Mouse (Mus musculus) adrenal gland (tissue): ENCODE measurements around the gene Padi1.

Source experiments
- intact Hi-C: fragments of 180-260 bp; cut with DNase I; formaldehyde crosslinking; loops from one replicate; pipeline ENCODE4 v1.15.1; 2025

The Padi1 gene

GRCm38 (mm10) chr4:140785217-140785616 is 60.4 kb downstream of the Padi1 start:
- intact Hi-C loops, result no loop called here

GRCm38 (mm10) chr4:140784292-140784945 is 61.2 kb downstream of the Padi1 start:
- intact Hi-C loops, result no loop called here

GRCm38 (mm10) chr4:140782821-140783220 is 62.8 kb downstream of the Padi1 start:
- intact Hi-C loops, result no loop called here

- intact Hi-C loops, result no loop called here
Observed at GRCm38 (mm10) chr4:140780507-140780906, 65.1 kb downstream of the Padi1 start.

DNA sequence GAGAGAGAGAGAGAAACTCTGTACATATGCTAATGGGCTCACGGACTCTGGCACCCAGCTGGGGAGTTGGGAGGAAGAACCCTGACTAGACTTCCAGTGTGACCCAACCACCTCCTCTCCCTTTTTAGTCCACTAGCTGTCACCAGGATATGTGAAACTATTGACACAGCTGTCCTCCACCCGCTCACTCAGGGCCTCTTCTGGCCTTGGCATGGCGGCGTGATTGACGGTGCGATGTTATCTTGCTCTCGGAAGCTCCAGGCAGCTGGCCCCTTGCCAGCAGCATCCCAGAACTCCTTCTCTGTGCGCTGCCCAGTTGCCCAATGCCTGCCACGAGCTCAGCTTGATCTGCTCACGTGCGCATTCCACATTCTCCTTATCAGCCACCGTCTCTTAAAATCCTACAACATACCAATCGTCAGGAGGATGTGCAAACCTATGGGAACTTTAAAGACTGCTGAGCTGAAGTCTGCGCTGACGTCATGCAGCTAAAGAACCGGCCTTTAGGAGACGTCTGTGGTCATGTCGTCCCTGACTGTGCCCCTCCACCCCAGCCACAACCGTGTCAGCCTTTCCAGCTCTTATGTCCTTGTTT is 65.7 kb downstream of the Padi1 start:
- intact Hi-C loops, result no loop called here

- intact Hi-C loops, result no loop called here
Observed at GRCm38 (mm10) chr4:140776623-140777022, 69.0 kb downstream of the Padi1 start.

- intact Hi-C loops, result no loop called here
Observed at GRCm38 (mm10) chr4:140775876-140776275, 69.7 kb downstream of the Padi1 start.

DNA sequence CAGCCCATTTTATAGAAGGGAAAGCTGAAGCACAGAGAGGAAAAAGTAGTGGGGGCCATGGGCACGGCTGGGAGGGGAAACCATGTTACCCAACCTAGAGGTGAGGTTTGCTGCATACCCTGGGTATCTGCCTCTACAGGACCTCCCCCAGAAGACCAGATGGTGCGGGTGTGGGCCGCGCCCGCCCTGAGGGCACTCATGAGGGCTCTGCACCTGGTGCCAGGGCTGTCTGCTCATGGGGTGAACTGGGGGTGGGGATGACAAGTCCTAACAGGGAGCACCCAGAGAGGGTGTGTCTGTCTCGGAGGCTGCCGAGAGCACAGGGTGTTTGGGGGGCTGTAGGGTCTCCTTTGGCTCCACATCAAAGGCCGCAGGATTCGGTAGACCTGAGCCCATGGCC is 70.7 kb downstream of the Padi1 start:
- intact Hi-C loops, result no loop called here

DNA sequence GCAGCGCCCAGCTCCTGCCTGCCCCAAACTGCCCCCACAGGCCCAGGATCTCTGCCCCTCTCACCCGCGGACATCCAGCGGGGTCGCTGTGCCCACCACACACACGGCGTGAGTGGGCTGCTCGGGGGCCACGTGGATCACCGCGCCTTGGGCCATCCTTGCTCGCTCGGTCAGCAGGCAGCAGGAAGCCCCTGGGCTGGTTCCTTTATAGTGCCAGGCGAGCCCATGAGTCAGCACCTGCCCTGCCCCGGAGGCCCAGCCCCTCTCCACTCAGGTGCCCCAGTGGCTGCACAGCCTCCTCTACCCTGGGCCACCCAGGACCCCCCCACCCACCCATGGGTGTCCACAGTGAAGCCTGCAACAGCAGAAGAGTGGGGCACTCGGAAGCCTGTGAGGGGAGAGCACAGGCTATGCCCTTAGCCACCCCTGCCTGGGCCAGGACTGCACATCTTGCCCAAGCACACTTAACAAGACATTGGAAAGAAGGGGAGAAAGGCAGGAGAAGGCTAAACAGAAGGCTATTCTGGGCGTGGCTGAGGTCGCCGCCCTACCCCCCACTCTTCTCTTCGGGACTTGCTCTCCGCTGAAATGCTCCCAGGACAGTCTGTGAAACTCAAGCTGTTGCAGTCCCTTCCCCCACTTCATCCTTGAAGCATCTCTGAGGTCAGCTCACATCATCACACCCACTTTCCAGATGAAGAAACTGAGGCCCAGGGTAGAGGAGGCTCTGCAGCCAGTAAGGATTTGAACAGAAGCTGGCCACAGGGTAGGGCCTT is 71.4 kb downstream of the Padi1 start, which contains the start of gene Padi4:
TSS of gene Padi4 (minus strand) at position 212 of the 776 bp plus-strand sequence.
- intact Hi-C loops, result no loop called here

DNA sequence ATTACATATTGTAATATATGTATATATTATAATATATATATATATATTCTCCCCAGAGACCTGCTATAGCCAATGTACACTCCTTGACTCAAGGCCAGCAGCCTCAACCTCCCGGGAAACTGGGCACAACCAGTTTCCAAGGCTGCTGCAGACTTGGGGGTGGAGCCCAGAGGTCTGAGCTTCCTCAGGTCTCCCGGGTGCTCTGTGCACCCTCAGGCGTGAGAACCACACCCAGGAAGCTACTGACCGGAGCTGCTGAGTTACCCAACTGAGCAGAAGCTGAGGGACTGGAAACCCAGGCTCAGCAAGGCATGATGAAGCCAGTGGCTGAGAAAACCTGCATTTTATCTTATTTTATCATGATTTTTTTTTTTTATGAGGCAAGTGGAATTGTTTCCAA is 74.5 kb downstream of the Padi1 start:
- intact Hi-C loops, result no loop called here

DNA sequence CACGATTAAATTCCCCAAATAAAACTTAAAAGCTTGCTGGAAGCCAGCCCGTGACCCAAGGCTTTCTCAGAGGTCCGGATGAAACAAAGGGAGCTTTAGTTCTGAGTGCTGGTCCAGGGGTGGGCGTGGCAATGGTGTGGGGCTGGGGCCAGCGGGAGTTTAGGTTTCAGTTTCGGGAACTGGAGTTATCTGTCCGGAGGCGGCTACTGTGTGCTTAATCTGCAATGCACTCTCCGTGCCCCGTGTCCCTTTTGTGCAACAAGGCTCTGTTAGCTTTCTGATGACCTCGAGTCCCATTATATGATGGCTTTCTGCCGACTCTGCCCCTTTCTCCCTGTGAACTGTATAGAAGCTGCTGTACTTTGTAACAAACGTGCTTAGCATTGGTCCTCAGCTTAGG is 75.1 kb downstream of the Padi1 start:
- intact Hi-C loops, result no loop called here

DNA sequence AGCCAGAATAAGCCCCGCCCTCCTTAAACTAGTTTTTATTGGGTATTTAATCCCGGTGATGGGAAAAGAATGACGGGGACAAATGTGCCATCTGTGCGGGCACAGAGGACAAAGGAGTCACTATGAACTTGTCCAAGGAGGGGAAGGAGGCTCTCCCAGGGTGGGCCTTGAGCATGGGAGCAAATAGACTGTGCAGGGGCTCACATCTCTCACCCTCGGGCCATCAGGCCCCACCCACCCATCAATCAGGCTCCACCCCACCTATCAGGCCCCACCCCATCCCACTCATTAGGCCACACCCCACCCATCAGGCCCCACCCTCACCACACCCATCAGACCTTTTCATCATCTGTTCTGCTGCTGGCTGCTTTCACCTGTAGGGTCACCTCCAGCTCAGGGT is 76.6 kb downstream of the Padi1 start:
- intact Hi-C loops, result no loop called here

DNA sequence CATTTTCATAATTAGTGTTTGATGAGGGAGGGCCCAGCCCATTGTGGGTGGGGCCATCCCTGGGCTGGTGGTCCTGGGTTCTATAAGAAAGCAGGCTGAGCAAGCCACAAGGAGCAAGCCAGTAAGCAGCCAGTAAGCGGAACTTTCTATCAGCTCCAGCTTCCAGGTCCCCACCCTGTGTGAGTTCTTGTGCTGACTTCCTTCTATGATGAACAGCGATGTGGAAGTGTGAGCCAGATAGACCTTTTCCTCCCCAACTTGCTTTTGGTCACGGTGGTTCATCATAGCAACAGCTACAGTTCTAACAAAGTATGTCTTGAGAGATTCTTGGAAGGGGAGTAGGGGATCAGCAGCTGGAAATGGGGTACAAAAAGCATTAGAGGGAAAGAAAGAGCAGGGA is 79.6 kb downstream of the Padi1 start:
- intact Hi-C loops, result no loop called here

DNA sequence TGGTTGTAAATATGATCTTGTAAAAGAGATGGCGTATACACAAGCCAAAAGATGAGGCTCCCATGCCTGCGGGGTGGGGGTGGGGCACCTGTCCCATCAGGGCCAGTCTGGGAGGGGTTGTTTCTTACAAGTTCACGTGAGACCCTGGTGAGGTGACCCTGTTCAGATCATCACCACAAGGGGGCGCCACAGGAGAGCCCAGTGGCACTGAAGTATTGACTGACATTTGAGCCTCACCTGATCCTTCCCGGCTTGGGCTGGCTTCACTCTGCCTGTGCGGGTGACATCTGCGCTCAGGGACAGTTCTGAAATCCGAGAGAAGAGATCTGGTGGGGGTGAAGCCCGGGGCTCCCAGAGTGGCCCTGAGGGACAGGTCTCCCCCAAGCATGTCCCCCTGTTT is 82.4 kb downstream of the Padi1 start:
- intact Hi-C loops, result no loop called here
